Mouse (Mus musculus) liver, embryonic 15.5 days (tissue): ENCODE measurements around the gene Upp2. TPM values are rescaled to one million over a fixed set of nuclear protein-coding genes. Genes with fewer than 3 reads are reported as not detected.

ENCODE experiments used
- ATAC-seq: fragments of 200-750 bp; cut with Nextera tagmentation; 2 replicates; pipeline ENCODE4 v1.8.0; 2017; ENCODE audit warnings: moderate number of reproducible peaks, mild to moderate bottlenecking, moderate library complexity; ENCODE audit not compliant: insufficient read depth
- H3K27ac ChIP-seq: fragments of 300-500 bp; sonication (generic); replicated peaks from 2 replicates; pipeline ENCODE4 v1.5.1; 2015; ENCODE audit warnings: mild to moderate bottlenecking, inconsistent platforms
- H3K27me3 ChIP-seq: fragments of 300-500 bp; sonication (generic); 2 replicates; pipeline ENCODE4 v1.6.1; 2015; ENCODE audit warnings: mild to moderate bottlenecking, inconsistent platforms
- H3K36me3 ChIP-seq: fragments of 300-500 bp; sonication (generic); replicated peaks from 2 replicates; pipeline ENCODE4 v1.6.1; 2015; ENCODE audit warnings: moderate library complexity, mild to moderate bottlenecking, inconsistent platforms
- H3K4me1 ChIP-seq: fragments of 300-500 bp; sonication (generic); replicated peaks from 2 replicates; pipeline ENCODE4 v1.6.1; 2015; ENCODE audit warnings: inconsistent platforms
- H3K4me2 ChIP-seq: fragments of 300-500 bp; sonication (generic); 2 replicates; pipeline ENCODE4 v1.6.1; 2015; ENCODE audit warnings: moderate library complexity, mild to moderate bottlenecking, inconsistent platforms
- H3K4me3 ChIP-seq: fragments of 300-500 bp; sonication (generic); replicated peaks from 2 replicates; pipeline ENCODE4 v1.5.1; 2015; ENCODE audit warnings: mild to moderate bottlenecking, inconsistent platforms
- H3K9ac ChIP-seq: fragments of 300-500 bp; sonication (generic); 2 replicates; pipeline ENCODE4 v1.6.1; 2015; ENCODE audit warnings: moderate library complexity, mild to moderate bottlenecking, inconsistent platforms
- H3K9me3 ChIP-seq: fragments of 300-500 bp; sonication (generic); replicated peaks from 2 replicates; pipeline ENCODE4 v1.6.1; 2016; ENCODE audit warnings: inconsistent platforms
- WGBS: fragments of 180-500 bp; shearing (Covaris S2); methylation state at CpG from one replicate; pipeline ENCODE4 v1.1.7; 2015; ENCODE audit warnings: mixed read lengths; ENCODE audit not compliant: insufficient replicate concordance; 5-methylcytosine and 5-hydroxymethylcytosine counted together
- polyA plus RNA-seq: library from polyadenylated mRNA; unstranded; fragments of >200 nt; fragmentation: Nextera tagmentation; extraction: Ambion mirVana; gene quantifications from 2 replicates; pipeline ENCODE4 v1.2.1, GENCODE M21; 2015

The Upp2 gene
- polyA plus RNA-seq, 1 experiment from 2014 or later = 1.9 TPM

GRCm38 (mm10) chr2:58795432-58795831 is 228.3 kb downstream of the Upp2 start:
- no peak for ATAC-seq
- no peak overlapping the region for H3K9ac ChIP-seq
- no peaks in the 10 kb centered on the region for H3K4me1 ChIP-seq
- no peak overlapping the region for H3K27ac ChIP-seq
- no peak overlapping the region for H3K4me2 ChIP-seq
- 66% methylated on average over 5 of the region's 5 CpGs for WGBS
- no peak overlapping the region for H3K4me3 ChIP-seq
- H3K27me3 ChIP-seq = no peaks in the 10 kb centered on the region
- no peaks in the 10 kb centered on the region for H3K36me3 ChIP-seq
- no peaks in the 10 kb centered on the region for H3K9me3 ChIP-seq

DNA sequence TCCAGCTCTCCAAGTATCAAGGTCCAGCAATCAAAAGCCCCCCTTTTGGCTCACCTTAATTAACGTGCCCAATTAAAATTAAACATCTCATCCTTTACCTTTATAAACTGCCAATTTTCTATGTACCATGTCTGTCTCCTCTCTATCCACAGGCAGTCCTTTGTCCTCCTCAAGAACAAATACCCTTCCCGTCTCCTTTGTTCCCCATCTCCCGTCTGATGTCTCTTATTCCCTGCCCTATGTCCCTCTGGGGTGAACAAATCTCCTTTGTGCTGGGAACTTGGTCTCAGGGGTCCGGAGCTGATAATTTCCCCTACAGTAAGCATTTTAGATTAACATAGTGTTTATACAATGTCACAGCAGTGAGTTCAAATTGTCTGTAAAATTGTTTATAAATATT is 230.4 kb downstream of the Upp2 start:
- no peak for ATAC-seq
- Histone ChIP-seq H3K27me3 (no peaks in the 10 kb centered on the region), H3K4me2 (no peak overlapping the region), H3K4me1 (no peaks in the 10 kb centered on the region), H3K9ac (no peak overlapping the region), H3K27ac (no peak overlapping the region), H3K36me3 (no peaks in the 10 kb centered on the region), H3K9me3 (no peaks in the 10 kb centered on the region), H3K4me3 (no peak overlapping the region)
- WGBS = 66% methylated on average over 4 of the region's 4 CpGs

DNA sequence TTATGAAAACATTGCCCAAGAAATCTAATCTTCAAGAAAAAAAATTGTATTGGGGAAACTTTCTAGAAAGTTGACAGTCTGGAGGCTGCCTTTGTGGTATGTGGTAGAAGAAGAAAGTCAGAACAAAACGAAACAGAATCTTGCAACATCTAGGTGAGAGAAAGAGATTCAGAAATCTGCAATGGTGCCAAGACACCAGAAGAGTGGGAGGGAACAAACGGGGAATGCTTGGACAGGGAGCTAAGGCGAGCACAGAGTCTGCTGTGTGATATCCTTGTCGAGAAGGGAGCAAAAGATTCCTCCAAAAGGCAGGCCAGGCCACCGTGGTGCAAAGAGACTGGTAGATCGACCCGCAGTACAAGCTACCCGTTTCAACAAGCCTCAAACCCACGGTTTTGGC is 232.0 kb downstream of the Upp2 start:
- no peak for ATAC-seq
- H3K9ac ChIP-seq = no peak overlapping the region
- H3K4me1 ChIP-seq = no peaks in the 10 kb centered on the region
- no peak overlapping the region for H3K4me2 ChIP-seq
- no peak overlapping the region for H3K4me3 ChIP-seq
- no peak overlapping the region for H3K27ac ChIP-seq
- no peaks in the 10 kb centered on the region for H3K27me3 ChIP-seq
- no peaks in the 10 kb centered on the region for H3K9me3 ChIP-seq
- WGBS = 60% methylated on average over 9 of the region's 9 CpGs
- H3K36me3 ChIP-seq = no peaks in the 10 kb centered on the region

- ATAC-seq = no peak
- H3K27me3 ChIP-seq = no peaks in the 10 kb centered on the region
- 47% methylated on average over 5 of the region's 5 CpGs for WGBS
- H3K27ac ChIP-seq = no peak overlapping the region
- H3K36me3 ChIP-seq = no peaks in the 10 kb centered on the region
- no peak overlapping the region for H3K4me3 ChIP-seq
- H3K4me2 ChIP-seq = no peak overlapping the region
- no peaks in the 10 kb centered on the region for H3K9me3 ChIP-seq
- H3K4me1 ChIP-seq = no peaks in the 10 kb centered on the region
- no peak overlapping the region for H3K9ac ChIP-seq
Observed at GRCm38 (mm10) chr2:58799623-58800022, 232.5 kb downstream of the Upp2 start.

GRCm38 (mm10) chr2:58812941-58813340 is 245.8 kb downstream of the Upp2 start:
- Histone ChIP-seq H3K4me1 (no peaks in the 10 kb centered on the region), H3K36me3 (no peaks in the 10 kb centered on the region), H3K4me2 (no peak overlapping the region), H3K27me3 (no peaks in the 10 kb centered on the region), H3K4me3 (no peak overlapping the region), H3K9ac (no peak overlapping the region), H3K9me3 (no peaks in the 10 kb centered on the region), H3K27ac (no peak overlapping the region)
- WGBS = 51% methylated on average over 2 of the region's 2 CpGs
- no peak for ATAC-seq

DNA sequence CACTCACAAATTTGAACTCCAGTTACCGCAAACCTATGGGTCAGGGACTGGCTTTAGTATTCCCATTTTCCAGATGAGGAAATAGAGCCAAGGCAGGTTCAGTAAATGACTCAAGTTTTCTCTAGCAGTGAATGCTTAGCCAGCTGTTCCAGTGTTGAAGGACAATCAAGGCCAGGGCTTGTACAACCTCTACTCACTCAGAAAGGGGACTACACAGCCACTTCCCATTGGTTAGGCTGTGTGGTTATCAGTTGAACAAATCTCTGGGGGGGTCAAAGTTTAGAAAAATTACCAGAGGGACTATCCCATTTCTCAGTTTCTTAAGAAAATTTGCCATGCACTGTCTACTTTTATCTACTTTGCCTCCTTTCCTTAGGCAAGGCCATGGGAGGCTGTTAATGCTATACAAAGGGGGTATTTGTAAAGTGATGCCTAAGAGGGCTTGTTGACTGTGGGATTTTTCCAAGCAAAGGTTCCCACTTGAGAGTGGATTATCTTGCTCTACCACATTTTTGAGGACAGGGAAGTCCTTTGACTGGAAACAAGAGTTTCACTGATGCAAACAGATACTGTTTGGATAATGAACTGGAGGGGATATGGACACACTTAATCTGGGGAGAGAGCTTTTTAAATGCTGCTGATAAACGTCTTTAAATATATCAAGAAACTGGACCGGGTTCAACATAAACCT is 262.0 kb downstream of the Upp2 start:
- no peak overlapping the region for H3K27ac ChIP-seq
- no peaks in the 10 kb centered on the region for H3K4me1 ChIP-seq
- H3K9me3 ChIP-seq = no peaks in the 10 kb centered on the region
- no peaks in the 10 kb centered on the region for H3K36me3 ChIP-seq
- no peaks in the 10 kb centered on the region for H3K27me3 ChIP-seq
- H3K9ac ChIP-seq = no peak overlapping the region
- H3K4me2 ChIP-seq = no peak overlapping the region
- no peak overlapping the region for H3K4me3 ChIP-seq
- 56% methylated on average over 3 of the region's 3 CpGs for WGBS
- ATAC-seq = no peak

GRCm38 (mm10) chr2:58829981-58830742 is 263.1 kb downstream of the Upp2 start:
- Histone ChIP-seq H3K9ac (no peak overlapping the region), H3K4me2 (no peak overlapping the region), H3K9me3 (no peaks in the 10 kb centered on the region), H3K27ac (no peak overlapping the region), H3K4me3 (no peak overlapping the region), H3K4me1 (no peaks in the 10 kb centered on the region), H3K36me3 (no peaks in the 10 kb centered on the region), H3K27me3 (no peaks in the 10 kb centered on the region)
- WGBS = 58% methylated on average over 7 of the region's 7 CpGs
- ATAC-seq = no peak

- WGBS = 72% methylated on average over 20 of the region's 20 CpGs
- Histone ChIP-seq H3K4me1 (no peaks in the 10 kb centered on the region), H3K9me3 (no peaks in the 10 kb centered on the region), H3K9ac (no peak overlapping the region), H3K4me3 (no peak overlapping the region), H3K27ac (no peak overlapping the region), H3K27me3 (no peaks in the 10 kb centered on the region), H3K4me2 (no peak overlapping the region), H3K36me3 (no peaks in the 10 kb centered on the region)
- ATAC-seq = no peak
Observed at GRCm38 (mm10) chr2:58832253-58832980, 265.3 kb downstream of the Upp2 start.

DNA sequence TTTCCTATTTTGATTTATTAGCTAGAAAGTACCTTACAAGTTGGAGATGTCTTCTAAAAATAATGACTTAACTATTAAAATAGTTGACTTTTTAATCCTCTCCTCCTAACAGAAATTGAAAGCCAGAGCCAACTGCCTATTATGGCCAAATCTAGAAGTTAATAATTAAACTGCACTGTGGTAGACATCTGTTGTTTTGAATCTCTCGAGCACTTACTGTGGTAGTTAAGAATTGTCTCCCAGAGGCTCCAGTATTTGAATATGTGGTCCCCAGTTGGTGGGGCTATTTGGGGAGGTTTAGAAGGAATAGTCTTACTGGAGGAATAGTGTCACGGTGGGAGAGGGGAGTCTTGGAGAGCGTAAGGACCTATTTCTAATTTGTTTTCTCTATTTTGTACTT is 273.9 kb downstream of the Upp2 start:
- no peaks in the 10 kb centered on the region for H3K36me3 ChIP-seq
- ATAC-seq = no peak
- no peak overlapping the region for H3K27ac ChIP-seq
- no peak overlapping the region for H3K9ac ChIP-seq
- H3K4me2 ChIP-seq = no peak overlapping the region
- no peaks in the 10 kb centered on the region for H3K9me3 ChIP-seq
- H3K4me1 ChIP-seq = no peaks in the 10 kb centered on the region
- no peak overlapping the region for H3K4me3 ChIP-seq
- 66% methylated on average over 3 of the region's 3 CpGs for WGBS
- no peaks in the 10 kb centered on the region for H3K27me3 ChIP-seq

GRCm38 (mm10) chr2:58842443-58842842 is 275.3 kb downstream of the Upp2 start:
- Histone ChIP-seq H3K27ac (no peak overlapping the region), H3K9ac (no peak overlapping the region), H3K4me1 (no peaks in the 10 kb centered on the region), H3K27me3 (no peaks in the 10 kb centered on the region), H3K4me3 (no peak overlapping the region), H3K9me3 (no peaks in the 10 kb centered on the region), H3K4me2 (no peak overlapping the region), H3K36me3 (no peaks in the 10 kb centered on the region)
- ATAC-seq = no peak
- 67% methylated on average over 4 of the region's 4 CpGs for WGBS
